Mouse (Mus musculus): ENCODE measurements around the gene 4921504E06Rik.

4921504E06Rik gene

DNA sequence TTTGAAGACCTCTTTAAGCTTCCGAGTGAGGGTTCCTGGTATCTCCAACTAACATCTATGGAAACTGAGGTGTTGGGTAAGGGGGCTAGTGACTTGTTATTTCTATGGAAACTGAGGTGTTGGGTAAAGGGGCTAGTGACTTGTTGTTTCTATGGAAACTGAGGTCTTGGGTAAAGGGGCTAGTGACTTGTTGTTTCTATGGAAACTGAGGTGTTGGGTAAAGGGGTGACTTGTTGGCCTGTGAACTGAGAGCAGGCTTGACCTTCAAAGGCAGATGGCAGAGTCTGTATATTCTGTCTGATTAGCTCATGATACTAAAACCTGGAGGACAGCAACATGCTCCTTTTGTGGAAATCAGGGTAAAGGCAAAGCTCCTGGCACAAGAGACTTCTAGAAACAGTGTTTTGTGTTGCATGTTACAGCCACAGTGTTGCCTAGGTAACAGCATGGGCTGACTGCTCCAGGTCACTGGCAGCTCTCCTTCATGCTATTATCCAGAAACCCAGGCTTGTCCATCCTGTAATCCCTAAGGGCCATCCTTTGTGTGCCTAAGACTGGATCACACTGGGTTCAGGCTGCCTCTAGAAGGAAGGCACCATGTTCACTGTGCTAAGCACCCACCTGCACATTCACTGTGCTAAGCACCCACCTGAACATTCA is 133.9 kb downstream of the 4921504E06Rik start:
- no peak for DNase-seq (ENCODE audit: low spot score in 2 of 2)

DNA sequence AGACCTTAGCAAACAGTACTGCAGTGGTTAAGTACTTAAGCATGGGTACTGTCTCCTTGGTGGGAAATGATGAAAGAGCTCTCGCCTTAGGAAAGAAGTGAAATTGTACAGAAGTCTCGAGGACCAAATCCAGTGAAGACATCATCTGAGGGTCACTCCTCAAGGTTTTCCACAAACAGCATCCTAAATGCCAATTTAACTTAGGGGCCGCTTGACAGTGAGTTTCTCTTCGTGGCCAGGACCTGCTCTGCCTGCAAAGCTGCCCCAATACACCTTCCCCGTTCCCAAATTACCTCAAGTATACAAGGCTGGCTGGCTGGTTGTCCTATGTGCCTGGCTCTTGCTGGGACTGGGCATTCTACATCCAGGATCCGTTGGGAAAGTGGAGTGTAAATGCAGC is 137.6 kb downstream of the 4921504E06Rik start:
- DNase-seq (ENCODE audit: low spot score in 2 of 2), result no peak

DNA sequence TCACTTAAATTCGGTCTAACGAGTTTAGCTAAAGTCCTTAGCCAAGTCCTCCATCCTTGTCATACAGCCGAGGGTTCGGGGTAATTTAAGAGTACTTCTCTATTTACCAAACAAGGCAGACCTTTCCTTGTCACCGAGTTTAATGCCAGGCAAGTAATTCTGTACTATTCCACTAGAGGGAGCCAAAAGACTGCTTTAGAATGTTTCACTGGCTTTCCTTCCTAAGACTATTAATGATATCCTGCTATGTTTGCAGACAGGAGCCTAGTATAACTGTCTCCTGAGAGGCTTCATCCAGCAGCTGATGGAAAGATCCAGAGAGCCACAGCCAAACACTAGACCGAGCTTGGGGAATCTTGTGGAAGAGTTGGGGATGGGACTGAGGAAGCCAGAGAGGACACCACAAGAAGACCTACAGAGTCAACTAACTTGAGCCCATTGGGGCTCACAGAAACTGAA is 138.6 kb downstream of the 4921504E06Rik start:
- DNase-seq (ENCODE audit: low spot score in 2 of 2), result peak in 1 of 2 experiments; percentile 26

GRCm38 (mm10) chr2:19414222-19414965 is 139.3 kb downstream of the 4921504E06Rik start:
- DNase-seq (ENCODE audit: low spot score in 2 of 2), result peak; percentile 27 to 43

Measured in urinary bladder, postnatal 36 days (tissue).